Mouse (Mus musculus) cerebellum, adult (tissue): ENCODE measurements around the gene Fgfr2.

Experiments
- ATAC-seq: cut with Nextera tagmentation; 2 replicates; pipeline ENCODE4 v1.9.2; 2017; ENCODE audit warnings: mild to moderate bottlenecking, moderate library complexity, mixed read lengths; ENCODE audit not compliant: insufficient number of reproducible peaks, low FRiP score, low TSS enrichment

The Fgfr2 gene

DNA sequence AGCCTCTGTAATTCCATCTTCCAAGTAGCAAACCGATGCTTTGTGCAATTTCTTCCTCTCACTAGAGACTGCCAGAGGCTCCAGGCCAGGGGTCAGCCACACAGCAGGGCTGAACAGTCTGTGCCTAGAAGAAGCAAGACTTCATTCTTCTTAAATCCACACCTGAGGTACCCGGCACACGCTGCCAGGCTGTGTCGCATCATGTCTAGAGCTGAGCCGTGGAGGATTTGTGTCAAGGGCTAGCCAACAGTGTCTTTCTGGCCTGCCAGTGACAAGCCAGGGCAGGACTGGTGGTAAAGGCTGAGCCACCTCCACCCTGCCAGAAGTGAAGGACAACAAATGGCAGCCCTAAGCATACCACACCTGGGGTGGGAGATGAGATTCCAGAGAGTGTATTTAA lies 2910.0 kb downstream of the Fgfr2 start:
- ATAC-seq, result no peak

DNA sequence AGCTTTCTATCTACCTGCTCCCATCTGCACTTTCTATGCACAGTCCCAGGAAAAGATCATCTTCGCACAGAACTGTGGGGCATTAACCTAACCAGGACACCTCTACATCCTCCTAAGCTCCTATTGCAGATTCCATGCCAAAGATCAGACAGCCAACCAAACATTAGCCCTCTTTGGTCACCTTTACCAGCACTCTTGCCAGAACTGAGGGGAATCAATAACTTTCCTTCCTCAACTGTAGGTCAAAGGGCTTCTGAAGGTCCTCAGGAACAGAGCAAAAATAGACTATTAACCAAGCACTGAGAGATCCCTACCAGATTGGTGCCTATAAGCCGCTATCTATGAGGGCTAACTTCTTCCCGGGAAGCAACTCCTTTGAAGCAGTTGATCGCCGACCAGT lies 2911.7 kb downstream of the Fgfr2 start:
- ATAC-seq, result no peak

DNA sequence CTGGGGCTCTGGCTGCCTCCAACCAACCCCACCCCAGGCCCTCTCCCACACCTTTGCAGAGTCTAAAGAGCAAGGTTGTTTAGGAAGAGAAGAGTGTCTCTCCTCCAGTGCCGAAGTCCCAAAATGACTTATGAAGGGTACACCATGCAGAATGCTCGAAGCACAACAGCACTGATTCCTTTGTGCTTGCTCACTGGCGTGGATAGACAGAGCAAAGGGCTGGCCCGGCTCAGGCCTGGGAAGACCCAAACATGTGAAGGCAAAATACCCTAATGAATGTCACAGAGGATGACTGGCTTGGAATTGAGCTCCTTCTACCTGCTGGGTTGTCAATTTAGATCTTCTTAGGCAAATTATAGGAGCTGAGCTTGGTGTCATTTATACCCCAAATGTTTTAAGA lies 2914.5 kb downstream of the Fgfr2 start:
- no peak for ATAC-seq

DNA sequence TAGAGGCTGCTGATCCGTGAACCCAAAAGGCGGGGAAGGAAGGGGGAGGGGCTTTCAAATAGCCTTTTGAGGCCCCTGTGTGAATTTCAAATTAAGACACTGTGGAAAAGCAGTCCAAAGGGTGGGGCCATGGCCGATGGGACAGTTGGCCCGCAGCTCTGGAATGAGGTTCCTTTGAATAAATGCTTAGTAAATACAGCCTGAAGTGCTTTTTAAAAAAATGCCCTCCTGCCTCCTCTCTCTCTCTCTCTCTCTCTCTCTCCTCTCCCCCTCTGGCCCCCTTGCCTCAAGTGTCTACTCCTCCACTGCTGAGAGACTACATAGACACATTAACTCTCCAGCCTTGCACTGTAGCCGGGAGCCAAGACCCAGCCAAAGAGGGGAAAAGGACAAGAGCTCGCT lies 2917.0 kb downstream of the Fgfr2 start:
- no peak for ATAC-seq

DNA sequence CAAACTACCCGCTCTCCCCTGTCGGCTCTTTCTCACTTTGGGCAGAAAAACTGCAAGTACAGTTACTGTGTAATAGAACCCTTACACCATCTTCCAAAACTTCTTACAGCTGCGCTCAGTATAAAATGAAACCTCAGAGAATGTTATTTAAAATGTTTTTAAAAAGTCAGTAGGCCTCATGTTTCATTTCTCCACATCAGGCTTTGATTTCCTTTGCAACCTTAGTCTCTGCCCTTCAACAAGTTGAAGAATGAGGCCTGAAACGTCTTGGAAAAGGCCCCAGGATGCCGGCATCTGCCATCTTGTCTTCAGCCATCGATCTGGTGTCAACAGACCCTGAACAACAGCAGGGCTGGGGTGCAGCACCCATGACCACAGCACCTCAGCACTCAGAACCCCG lies 2918.0 kb downstream of the Fgfr2 start:
- ATAC-seq, result no peak

DNA sequence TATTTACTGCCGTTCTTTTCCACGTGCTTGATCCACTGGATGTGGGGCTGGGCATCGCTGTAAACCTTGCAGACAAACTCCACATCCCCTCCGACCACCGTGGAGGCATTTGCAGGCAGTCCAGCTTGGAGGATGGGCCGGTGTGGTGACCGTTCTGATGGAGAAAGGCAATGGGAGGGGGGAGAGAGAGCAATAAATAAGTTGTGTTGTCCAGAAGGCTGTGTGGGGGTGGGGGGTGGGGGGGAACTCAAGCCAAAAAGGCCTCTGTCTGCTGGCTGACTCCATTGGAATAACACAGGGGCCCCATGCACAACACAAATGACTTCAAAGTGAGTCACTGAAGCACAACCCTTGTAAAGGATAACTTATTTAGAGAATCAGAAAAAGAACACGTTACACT lies 2922.1 kb downstream of the Fgfr2 start:
- ATAC-seq, result no peak

DNA sequence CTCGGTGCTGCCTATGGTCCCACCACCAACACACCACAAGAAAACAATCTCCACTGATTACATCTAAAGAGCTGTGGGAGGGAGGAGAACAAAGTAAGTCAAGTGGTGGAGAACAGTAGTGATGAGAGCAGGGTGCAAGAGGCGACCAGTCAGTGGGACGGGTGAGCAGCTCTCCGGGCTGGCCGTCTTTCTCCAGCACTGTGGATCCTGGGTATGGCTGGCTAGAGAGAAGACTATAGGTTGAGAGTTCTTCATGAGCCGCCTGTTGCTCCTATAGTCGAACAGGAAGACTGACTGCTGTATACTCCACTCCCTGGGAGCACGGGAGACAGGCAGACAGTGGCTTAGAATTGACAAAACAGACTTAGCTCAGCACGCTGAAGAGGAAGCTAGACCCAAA lies 2923.2 kb downstream of the Fgfr2 start:
- ATAC-seq, result no peak

DNA sequence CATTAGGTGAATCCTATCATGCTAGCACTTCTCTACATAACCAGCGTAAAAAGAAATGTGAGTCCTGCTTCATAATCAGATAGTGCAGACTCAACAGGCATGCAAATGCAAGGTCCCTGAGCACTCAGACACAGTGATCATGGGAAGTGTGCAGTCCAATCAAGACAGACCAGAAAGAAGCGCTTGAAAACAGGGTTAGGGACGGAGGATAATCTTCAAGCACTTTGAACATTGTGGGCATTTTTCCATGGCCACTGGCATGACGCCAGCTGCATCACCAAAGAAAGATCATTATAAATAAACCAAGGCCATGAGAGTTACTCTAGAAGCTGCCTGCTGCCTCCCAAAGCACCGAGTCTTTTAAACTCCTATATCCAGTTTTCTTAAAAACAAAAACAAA lies 2923.8 kb downstream of the Fgfr2 start:
- no peak for ATAC-seq

DNA sequence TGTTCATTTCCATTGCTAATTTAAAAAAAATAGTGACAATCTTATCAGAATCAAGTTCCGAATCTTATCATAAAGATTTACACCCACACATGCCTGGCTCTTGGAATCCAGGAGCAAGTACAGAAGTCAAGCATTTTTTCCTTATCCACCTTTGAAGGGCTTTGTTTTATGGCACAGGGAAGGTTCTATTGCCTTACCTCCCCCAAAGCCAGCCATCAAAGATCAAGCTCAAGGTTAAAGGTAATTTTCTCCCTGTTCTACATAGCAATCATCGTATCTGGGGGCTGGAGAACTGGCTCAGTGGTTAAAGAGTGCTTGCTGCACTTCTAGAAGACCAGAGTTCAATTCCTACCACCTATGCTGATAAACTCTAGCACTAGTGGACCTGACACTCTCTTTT lies 2928.1 kb downstream of the Fgfr2 start:
- ATAC-seq, result no peak

DNA sequence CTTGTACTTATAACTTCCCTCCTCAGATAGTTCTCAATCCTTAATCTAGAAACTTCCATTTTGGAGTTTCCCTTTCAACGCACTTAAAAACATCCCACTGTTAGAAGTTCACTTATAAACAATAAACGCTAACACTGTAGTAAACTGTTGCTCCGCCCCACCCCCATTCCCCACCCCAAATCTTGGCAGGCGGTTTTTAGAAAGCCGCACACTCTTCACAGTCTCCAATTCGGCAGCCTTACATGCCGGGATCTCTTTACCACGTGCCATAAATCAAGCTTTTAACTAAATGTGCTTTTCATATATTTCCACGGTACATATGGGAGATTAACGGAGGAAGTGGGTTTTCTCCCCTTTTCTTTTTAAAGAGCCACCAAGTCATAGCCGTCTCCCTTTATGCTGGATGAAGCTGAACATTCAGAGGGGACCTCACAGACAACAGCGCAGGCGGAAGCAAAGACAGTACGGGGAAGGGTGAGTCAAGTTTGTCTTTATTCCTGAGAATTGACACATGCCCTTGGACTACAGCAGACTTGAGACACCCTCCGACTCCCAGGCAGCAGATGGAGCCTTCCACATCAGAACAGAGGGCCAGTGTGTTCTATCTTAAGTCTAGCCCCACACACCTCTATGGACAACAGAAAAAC lies 2932.7 kb downstream of the Fgfr2 start:
- ATAC-seq, result no peak

DNA sequence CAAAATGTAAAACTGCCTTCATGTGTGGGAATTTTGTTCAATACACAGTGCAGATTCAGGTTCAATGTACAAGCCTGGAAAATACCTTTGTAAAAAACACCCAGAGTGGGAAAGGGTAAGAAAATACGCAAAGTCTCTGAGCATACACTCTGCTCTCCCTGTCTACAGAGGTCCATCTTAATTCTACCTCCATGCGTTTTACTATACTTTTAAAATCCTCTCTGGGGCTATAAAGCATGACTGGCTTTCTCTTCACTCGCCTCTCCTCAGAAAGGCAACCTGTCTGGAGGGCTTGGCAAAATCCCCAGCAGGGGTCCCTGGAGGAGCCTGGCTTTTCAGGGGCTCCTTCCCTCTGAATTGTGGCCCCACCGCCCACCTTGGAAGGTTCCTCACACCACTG lies 2933.2 kb downstream of the Fgfr2 start:
- no peak for ATAC-seq

DNA sequence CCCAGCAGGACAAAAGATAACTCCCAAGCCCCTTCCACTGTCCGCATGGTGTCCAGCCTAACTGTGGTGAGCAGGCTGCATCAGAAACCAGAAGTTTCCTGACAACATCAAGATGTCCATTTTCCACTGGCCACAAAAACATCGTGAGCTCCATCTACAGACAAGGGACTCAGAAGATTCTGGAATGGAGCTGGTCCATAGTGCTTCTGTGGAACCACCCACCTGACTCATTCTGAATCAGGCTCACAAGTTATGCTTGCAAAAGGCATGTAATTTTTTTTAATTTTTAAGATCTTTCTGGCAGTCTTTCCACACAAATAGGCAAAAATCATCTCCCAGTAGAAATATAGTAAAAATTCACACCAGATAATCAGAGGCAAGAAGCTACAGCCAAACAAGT lies 2935.0 kb downstream of the Fgfr2 start:
- no peak for ATAC-seq

DNA sequence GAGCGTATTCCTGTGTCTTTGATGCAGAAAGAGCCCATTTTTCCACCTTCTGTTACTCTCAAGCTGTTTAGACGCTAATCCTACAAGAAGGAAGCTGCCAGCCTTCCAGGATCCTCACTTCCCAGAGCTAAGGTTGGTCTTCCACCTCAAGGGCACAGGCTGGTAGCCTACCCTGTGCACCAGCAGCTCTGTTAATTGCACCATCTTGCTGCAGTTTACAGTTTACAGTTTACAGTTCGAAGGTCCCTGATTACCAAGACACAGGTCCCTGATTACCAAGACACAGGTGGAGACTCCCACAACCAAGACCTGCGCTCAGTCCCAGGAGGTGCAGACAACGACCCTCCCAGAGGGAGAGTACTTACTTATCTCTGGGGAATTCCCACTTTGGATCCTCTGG lies 2938.3 kb downstream of the Fgfr2 start:
- ATAC-seq, result no peak

DNA sequence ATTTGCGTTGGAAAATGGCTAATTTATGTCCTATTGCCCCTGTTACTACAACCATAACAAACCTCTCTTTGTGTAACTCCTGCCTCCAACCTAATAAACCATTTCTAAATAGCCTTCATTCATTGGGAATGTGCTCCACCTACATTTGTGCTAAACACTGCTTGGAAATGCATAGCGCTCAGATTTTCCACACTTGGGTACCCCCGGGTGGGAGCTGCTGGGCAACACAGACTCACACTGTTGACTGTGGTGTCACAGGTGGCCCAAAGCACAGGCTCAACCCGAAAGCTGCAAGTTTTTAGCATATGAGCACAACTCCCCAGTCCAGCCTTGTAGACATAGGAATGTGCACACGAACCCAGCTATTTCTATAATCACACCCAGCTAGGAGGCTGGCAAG lies 2939.2 kb downstream of the Fgfr2 start:
- ATAC-seq, result no peak

DNA sequence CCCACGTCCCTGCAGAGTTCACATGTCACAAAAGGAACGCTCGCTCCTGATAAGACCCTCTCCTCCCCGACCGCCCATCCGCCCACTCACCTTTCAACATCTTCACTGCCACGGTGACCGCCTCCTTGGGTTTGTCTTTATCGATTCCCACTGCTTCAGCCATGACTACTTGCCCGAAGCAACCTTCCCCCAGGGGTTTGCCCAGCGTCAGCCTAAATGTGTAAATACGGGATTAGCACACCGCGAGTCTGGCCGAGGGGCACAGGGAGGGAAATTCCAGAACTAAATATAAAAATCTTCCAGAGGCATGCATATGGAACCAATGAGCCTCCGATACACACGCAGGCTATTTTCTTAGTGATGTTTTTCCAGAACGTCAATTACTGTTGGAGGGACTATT lies 2940.6 kb downstream of the Fgfr2 start:
- no peak for ATAC-seq

DNA sequence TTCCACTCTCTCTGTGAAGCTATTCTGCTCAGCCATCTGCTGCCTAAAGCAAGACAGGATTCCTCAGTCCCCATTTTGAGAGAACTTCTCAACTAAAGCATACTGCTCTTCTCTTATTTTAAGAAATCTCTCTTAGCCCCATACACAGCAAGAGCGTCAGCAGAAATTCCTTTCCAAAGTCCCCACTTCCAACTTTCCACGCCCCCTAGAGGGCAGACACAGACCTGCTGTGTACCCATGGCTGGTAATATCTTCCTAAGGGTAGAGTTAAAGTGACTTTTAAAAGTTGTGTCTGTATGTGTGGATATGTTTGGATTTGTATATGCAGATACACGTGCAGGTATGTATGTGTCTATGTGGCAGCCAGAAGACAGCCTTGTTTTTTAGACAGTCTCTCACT lies 2944.2 kb downstream of the Fgfr2 start:
- ATAC-seq, result no peak

DNA sequence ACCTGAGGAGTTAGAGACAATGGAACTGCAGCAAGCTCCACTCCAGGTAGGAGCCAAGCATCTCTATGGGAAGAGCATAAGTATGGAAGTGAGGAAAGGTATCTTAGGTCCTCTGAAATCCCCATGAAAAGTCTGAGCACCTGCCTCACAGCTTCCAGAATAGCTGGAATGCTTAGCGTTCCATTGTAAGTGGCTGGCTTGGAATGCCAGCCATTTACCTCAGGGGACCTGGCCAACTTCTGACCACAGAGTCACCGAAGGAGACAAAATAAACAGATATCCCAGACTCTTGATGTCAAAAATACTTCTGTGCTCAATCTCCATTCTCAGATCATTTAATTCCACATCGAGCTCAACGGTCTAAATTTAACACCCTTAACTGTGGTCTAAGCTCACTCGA lies 2946.1 kb downstream of the Fgfr2 start:
- ATAC-seq, result no peak

DNA sequence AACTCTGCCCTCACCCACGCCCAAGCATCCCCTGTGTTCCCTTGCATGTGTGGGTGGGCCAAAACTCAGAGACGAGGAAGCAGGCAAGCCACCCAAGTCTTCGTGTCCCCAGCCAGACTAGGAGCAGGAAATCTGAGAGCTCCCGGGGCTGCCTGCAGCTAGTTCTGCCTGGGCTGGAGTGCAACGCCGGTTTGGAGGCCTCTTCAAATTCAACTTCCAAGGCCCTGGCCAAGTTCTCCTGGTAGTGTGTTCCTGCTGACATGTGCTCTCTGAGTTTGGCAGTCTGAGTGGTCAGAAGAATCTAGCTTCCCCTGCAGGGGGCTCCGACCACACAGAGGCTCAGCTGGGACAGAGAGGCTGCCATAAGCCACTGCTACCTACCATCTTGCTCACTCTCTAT lies 2948.6 kb downstream of the Fgfr2 start:
- no peak for ATAC-seq

DNA sequence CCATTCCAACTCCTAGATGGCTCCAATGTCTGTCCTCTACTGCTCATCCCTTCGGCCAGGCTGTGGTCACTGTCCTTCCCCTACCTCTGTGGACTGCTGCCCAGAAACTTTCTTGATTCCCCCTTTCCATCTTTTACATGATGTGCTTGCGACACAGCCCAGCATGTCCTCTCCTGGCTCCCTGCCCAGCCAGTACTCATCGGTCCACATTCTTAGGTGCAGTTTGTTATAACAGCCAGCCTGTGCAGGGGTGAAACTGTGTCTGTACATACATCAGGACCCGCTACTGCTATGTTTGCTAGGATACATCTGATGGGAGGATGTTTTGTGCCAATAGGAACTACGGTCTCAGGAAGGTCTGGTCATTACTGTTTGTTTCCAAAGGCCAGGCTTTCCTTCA lies 2949.2 kb downstream of the Fgfr2 start:
- no peak for ATAC-seq

DNA sequence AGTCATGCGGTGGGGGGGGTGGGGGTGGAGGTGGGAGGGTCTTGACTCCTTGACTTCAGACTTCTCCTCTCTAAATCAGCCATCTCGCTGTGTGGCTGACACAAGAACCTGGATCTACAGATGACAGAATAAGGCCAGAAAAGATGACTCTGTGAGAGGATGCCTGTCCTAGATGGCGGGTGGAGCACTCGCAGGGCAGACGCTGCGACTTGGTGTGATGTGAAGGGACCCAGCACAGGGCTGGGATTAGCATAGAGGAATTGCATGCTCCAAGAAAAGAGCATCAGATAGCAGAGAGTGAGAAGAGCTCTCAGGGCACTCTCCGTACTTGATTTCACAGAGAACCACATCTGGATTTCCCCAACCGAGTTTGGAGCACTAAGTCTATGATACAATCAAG lies 2953.0 kb downstream of the Fgfr2 start:
- no peak for ATAC-seq

DNA sequence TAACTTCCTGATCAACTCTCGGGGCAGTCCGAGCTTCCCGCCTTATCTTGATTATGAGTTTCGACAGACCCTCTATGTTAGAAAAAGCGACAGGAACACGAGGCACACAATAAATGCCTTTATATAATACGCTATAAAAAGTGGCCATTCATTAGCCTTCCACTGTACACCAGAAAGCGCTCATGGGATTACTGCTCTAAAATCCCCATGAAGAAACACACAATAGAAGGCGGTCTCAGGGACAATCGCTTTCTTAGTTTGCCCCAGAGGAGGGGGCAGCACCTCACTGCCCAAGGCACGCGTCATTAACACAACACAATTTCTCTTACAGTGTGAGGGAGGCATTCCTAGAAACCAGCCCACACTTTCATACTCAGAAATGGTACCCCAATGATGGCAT lies 2954.9 kb downstream of the Fgfr2 start:
- no peak for ATAC-seq

DNA sequence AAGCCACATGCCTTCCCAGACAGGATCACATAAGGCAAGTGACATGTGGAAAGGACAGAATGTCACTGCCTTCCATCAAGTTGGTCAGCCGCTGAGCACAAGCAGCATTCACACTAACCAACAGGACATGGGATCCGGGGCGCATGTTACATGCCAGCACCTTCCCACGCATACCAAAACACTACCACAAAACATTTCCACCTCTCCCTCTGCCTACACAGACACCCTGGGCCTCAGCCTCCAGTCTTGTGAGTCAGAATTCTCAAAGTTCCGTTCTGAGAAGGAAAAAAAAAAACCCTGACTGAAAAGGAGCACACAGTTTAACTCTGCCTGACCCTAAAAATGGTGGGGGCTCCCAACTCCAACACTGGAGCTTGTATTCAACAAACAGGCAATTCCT lies 2955.9 kb downstream of the Fgfr2 start:
- ATAC-seq, result no peak

DNA sequence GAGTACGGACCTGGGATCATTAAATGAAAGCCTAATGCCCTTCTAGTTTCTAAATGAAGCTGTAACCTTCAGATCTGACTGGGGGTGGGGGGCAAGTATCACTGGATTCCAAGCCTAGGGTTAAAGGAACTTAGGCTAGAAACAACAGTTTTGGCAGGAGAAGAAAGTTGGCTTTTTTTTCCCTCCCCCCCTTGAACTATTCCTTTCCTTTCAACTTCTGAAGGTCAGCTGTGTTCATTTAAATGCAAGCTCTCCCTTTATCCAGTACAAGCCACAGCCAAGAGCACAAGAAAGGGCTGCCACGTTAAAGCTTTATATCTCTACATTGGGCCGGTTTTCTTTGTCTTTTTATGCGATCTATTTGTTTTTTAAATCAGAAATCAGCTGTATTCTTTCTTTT lies 2957.0 kb downstream of the Fgfr2 start:
- ATAC-seq, result no peak
